Mouse (Mus musculus) limb, embryonic 12.5 days (tissue): Measurements from ENCODE around the gene Rbm43. TPM values are rescaled to one million over a fixed set of nuclear protein-coding genes. Genes with fewer than 3 reads are reported as not detected.
A peak's percentile ranks its signal among the peaks of the same experiment; 100 is the strongest.
"Not testable (repeated sequence)": the region's sequence is repeated elsewhere in the genome, so short reads cannot be mapped to it uniquely, and the experiment has no call there.

Experiments used
- ATAC-seq: fragments of 200-750 bp; cut with Nextera tagmentation; 2 replicates; pipeline ENCODE4 v1.8.0; 2017; ENCODE audit warnings: low read depth, moderate TSS enrichment; ENCODE audit not compliant: insufficient number of reproducible peaks, insufficient read depth, low FRiP score, low TSS enrichment
- H3K27ac ChIP-seq: fragments of 300-500 bp; sonication (generic); 2 replicates; pipeline ENCODE4 v1.5.1; 2016; ENCODE audit warnings: mild to moderate bottlenecking, moderate library complexity
- H3K27me3 ChIP-seq: fragments of 300-500 bp; sonication (generic); 2 replicates; pipeline ENCODE4 v1.6.1; 2016; ENCODE audit warnings: mild to moderate bottlenecking, moderate library complexity
- H3K36me3 ChIP-seq: fragments of 300-500 bp; sonication (generic); 2 replicates; pipeline ENCODE4 v1.6.1; 2016; ENCODE audit warnings: mild to moderate bottlenecking, moderate library complexity
- H3K4me1 ChIP-seq: fragments of 300-500 bp; sonication (generic); replicated peaks from 2 replicates; pipeline ENCODE4 v1.6.1; 2016
- H3K4me2 ChIP-seq: fragments of 300-500 bp; sonication (generic); 2 replicates; pipeline ENCODE4 v1.6.1; 2016; ENCODE audit warnings: mild to moderate bottlenecking, moderate library complexity
- H3K4me3 ChIP-seq: fragments of 300-500 bp; sonication (generic); replicated peaks from 2 replicates; pipeline ENCODE4 v1.5.1; 2016; ENCODE audit warnings: mild to moderate bottlenecking
- H3K9ac ChIP-seq: fragments of 300-500 bp; sonication (generic); replicated peaks from 2 replicates; pipeline ENCODE4 v1.6.1; 2016; ENCODE audit warnings: mild to moderate bottlenecking, moderate library complexity
- H3K9me3 ChIP-seq: fragments of 300-500 bp; sonication (generic); 2 replicates; pipeline ENCODE4 v1.6.1; 2016; ENCODE audit warnings: mild to moderate bottlenecking, moderate library complexity
- WGBS: fragments of 180-500 bp; shearing (Covaris S2); methylation state at CpG from one replicate; pipeline ENCODE4 v1.1.7; 2016; 5-methylcytosine and 5-hydroxymethylcytosine counted together
- polyA plus RNA-seq: library from polyadenylated mRNA; unstranded; fragments of >200 nt; fragmentation: Nextera tagmentation; extraction: Ambion mirVana; gene quantifications from 2 replicates; pipeline ENCODE4 v1.2.1, GENCODE M21; 2016

Gene Rbm43
- polyA plus RNA-seq, 1 experiment from 2014 or later: 11.4 TPM

- WGBS: 11% methylated on average over 6 of the region's 6 CpGs
- Histone ChIP-seq H3K9ac (no peak overlapping the region), H3K4me3 (no peak overlapping the region), H3K4me1 (peaks cover 23% of the 10 kb centered on the region), H3K4me2 (no peak overlapping the region), H3K27me3 (no peaks in the 10 kb centered on the region), H3K27ac (peak overlapping the region; percentile 53; the same call in 1 of the 2 replicates), H3K9me3 (no peaks in the 10 kb centered on the region), H3K36me3 (no peaks in the 10 kb centered on the region)
- no peak for ATAC-seq
Observed at GRCm38 (mm10) chr2:51912740-51913139, 22.2 kb downstream of the Rbm43 start.

DNA sequence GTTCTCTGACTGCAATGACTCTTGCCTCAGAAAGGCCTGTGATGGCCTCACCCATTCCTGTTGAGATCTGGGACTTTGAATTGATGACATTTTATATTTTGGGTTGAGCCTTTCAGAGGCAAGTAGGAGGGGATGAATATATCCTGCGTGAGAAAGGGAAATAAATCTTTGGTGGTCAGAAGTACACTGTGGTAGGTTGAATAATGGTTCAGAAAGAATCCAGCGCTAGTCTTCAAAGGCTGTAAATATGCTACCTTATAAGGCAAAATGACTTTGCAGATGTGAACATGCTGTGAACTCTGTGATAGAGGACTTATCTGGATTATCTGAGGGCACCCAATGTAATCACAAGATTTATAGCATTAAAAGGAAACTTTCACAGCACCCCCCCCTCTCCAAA, 23.1 kb downstream of the Rbm43 start:
- Histone ChIP-seq H3K4me3 (no peak overlapping the region), H3K36me3 (no peaks in the 10 kb centered on the region), H3K4me2 (no peak overlapping the region), H3K9ac (no peak overlapping the region), H3K27me3 (no peaks in the 10 kb centered on the region), H3K4me1 (peaks cover 29% of the 10 kb centered on the region), H3K9me3 (no peaks in the 10 kb centered on the region), H3K27ac (no peak overlapping the region)
- WGBS: 65% methylated on average over 2 of the region's 2 CpGs
- no peak for ATAC-seq

DNA sequence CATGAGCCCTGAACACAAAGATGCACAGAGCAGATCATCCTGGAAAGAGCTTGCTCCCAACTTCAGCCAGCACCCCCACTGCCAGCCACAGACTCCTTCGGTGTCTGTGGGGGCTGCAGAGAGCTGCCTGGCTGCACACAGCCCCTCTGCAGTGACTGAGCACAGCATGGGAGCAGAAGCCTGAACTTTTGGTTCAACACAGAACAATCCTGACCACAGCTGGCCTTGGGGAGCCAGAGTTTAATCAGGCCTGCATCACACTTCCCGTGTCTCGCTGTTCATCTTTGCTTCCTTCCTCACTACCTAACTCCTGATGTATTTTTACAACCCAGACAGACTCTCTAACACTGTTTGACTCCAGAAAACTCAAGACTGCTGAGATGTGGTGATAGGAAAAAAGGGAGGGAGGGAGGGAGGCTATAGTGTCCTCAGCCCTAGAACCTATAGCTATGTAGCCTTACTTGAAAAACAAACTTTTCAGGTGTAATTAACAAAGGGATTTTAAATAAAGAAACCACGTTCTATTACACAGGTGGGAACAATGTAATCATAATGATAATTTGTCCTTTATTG, 27.3 kb downstream of the Rbm43 start:
- H3K9ac ChIP-seq: no peak overlapping the region
- no peaks in the 10 kb centered on the region for H3K9me3 ChIP-seq
- H3K4me3 ChIP-seq: no peak overlapping the region
- no peaks in the 10 kb centered on the region for H3K27me3 ChIP-seq
- peak overlapping the region; percentile 66 for H3K27ac ChIP-seq
- H3K4me1 ChIP-seq: peaks cover 29% of the 10 kb centered on the region
- H3K4me2 ChIP-seq: no peak overlapping the region
- no peak for ATAC-seq
- WGBS: 46% methylated on average over 4 of the region's 4 CpGs
- H3K36me3 ChIP-seq: no peaks in the 10 kb centered on the region

GRCm38 (mm10) chr2:51905637-51906036, 29.3 kb downstream of the Rbm43 start:
- H3K9me3 ChIP-seq: no peaks in the 10 kb centered on the region
- H3K27me3 ChIP-seq: no peaks in the 10 kb centered on the region
- H3K36me3 ChIP-seq: no peaks in the 10 kb centered on the region
- H3K9ac ChIP-seq: no peak overlapping the region
- H3K4me1 ChIP-seq: peaks cover 17% of the 10 kb centered on the region
- WGBS: 78% methylated on average over 8 of the region's 8 CpGs
- no peak overlapping the region for H3K27ac ChIP-seq
- no peak overlapping the region for H3K4me3 ChIP-seq
- H3K4me2 ChIP-seq: no peak overlapping the region
- ATAC-seq: no peak

DNA sequence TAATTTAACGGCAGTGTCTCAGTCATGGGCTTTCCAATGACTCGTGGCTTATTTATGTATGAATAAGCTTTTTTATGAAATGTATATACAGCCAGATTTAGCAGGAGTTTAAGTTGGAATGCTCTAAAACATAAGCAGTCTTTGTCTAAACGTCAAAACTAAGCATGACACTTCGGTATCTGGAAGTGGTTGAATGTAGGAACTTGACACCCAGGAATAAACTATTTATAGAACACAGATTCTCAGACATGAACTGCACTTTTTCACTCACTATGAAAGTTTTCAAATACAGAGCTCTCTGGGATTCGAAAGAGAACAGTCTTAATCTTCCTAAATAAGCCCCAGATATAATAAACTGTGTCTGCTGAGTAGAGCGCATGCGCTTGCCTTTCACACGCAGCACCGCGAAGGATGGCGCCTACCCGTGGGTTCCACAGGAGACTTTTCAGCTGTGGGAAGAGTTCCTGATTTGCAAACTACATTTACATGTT, 42.5 kb downstream of the Rbm43 start:
- 81% methylated on average over 12 of the region's 12 CpGs for WGBS
- Histone ChIP-seq H3K9me3 (no peaks in the 10 kb centered on the region), H3K27ac (no peak overlapping the region), H3K4me3 (no peak overlapping the region), H3K36me3 (no peaks in the 10 kb centered on the region), H3K9ac (no peak overlapping the region), H3K4me2 (no peak overlapping the region), H3K4me1 (no peaks in the 10 kb centered on the region), H3K27me3 (no peaks in the 10 kb centered on the region)
- ATAC-seq: no peak

GRCm38 (mm10) chr2:51890961-51891360, 44.0 kb downstream of the Rbm43 start:
- Histone ChIP-seq H3K4me2 (no peak overlapping the region), H3K4me3 (no peak overlapping the region), H3K27ac (no peak overlapping the region), H3K4me1 (no peaks in the 10 kb centered on the region), H3K9me3 (0 out of 2 replicates have a peak, but pooled peaks cover under 1% of the 10 kb centered on the region), H3K36me3 (no peaks in the 10 kb centered on the region), H3K27me3 (no peaks in the 10 kb centered on the region), H3K9ac (no peak overlapping the region)
- no peak for ATAC-seq
- WGBS: 83% methylated on average over 4 of the region's 4 CpGs

- not testable (repeated sequence) for H3K9ac ChIP-seq, H3K4me1 ChIP-seq, H3K9me3 ChIP-seq, H3K4me3 ChIP-seq, H3K4me2 ChIP-seq, H3K27me3 ChIP-seq, H3K36me3 ChIP-seq, ATAC-seq, H3K27ac ChIP-seq
- 96% methylated on average over 22 of the region's 26 CpGs for WGBS
Observed at GRCm38 (mm10) chr2:51890139-51890538, 44.8 kb downstream of the Rbm43 start.

DNA sequence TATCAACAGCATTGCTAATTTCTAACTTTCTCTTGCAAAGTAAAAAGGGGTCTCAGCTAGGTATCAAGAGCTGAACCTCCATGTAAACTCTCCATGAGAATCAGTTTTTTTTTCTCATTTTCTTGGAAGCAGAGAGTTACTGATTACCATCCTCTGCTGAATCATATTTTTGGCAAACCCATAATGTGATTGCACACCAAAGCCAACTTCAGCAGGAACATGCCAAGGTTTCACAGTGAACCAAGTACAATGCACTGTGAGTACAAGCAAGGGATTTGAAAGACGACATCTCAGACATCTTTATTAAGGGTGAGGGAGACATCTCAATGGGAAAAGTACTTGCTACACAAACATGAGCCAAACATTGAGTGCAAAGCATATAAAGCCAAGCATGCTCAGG, 54.8 kb downstream of the Rbm43 start:
- no peaks in the 10 kb centered on the region for H3K9me3 ChIP-seq
- H3K27ac ChIP-seq: no peak overlapping the region
- no peaks in the 10 kb centered on the region for H3K27me3 ChIP-seq
- no peaks in the 10 kb centered on the region for H3K36me3 ChIP-seq
- no peaks in the 10 kb centered on the region for H3K4me1 ChIP-seq
- 88% methylated on average over 1 of the region's 1 CpGs for WGBS
- H3K4me2 ChIP-seq: no peak overlapping the region
- no peak for ATAC-seq
- no peak overlapping the region for H3K9ac ChIP-seq
- H3K4me3 ChIP-seq: no peak overlapping the region

Other genes with a start within 250 kb of the Rbm43 start
- 10.8 and 11.7 TPM in 2 replicates for gene Nmi, start 38.3 kb upstream of the Rbm43 start, polyA plus RNA-seq
- 50.9 and 54.6 TPM in 2 replicates for gene Tnfaip6, start 102.8 kb upstream of the Rbm43 start, polyA plus RNA-seq
- 59.2 and 65.6 TPM in 2 replicates for gene Rif1, start 137.7 kb upstream of the Rbm43 start, polyA plus RNA-seq